Mouse (Mus musculus): ENCODE data around the gene Mbd6.

GRCm38 (mm10) chr10:127300361-127300760, 11.5 kb upstream of the Mbd6 start:
- no peak for TF ChIP-seq CTCF (IDR thresholded peaks at IDR 0.05; ENCODE audit: borderline replicate concordance, extremely low read depth, insufficient read depth, insufficient read length)
- no peak for TF ChIP-seq POLR2A (IDR thresholded peaks at IDR 0.05; ENCODE audit: borderline replicate concordance, extremely low read depth, insufficient read depth, insufficient read length, poor library complexity, severe bottlenecking)
